Mouse (Mus musculus): ENCODE results near the gene Nrap.
"Not testable (repeated sequence)": the region's sequence is repeated elsewhere in the genome, so short reads cannot be mapped to it uniquely, and the experiment has no call there.

The Nrap gene

DNA sequence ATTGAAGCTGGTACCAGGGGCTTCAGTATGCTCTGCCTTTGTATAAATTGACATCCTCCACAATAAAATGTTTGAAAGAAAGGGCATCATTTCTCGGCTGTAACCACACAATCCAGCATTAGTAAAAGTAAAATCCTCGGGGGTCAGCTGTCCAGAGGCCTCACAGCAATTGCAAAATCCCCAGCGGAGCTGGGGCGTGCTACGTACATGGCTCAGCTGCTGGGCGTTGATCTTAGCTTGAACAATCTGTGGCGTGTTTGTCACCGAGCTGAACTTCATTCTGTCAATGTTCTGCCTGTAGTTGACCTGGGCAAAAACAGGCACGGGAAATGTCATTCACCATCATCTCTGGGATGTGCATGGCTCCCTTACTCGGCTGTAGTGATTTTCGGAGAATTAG, 23.7 kb downstream of the Nrap start:
- no peak for DNase-seq (ENCODE audit: low spot score in 2 of 2)

DNA sequence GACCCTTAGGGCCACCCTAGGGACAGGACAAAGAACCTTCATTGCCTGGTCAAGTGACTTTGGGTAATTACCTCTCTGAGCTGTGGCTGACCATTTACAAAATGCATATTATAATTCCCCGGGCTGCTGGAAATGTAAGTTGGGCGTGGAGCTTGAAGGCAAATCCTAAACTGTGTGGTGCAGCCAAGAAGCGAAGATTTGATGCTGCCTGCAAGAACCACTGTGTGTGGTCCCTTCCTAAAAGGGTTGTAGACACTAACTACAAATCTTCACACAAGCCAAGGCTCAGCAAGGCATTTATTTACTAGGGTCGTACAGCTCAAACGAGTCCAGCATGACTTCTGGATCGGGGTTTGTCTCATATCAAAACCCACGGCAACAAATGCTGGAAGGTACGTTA, 25.3 kb downstream of the Nrap start:
- DNase-seq (ENCODE audit: low spot score in 2 of 2): no peak

GRCm38 (mm10) chr19:56363721-56364460, 25.9 kb downstream of the Nrap start:
- peak in 1 of 2 experiments; percentile 37 for DNase-seq (ENCODE audit: low spot score in 2 of 2)

- no peak for DNase-seq (ENCODE audit: low spot score in 2 of 2)
These were observed 30.9 kb downstream of the Nrap start for GRCm38 (mm10) chr19:56358890-56359289.

DNA sequence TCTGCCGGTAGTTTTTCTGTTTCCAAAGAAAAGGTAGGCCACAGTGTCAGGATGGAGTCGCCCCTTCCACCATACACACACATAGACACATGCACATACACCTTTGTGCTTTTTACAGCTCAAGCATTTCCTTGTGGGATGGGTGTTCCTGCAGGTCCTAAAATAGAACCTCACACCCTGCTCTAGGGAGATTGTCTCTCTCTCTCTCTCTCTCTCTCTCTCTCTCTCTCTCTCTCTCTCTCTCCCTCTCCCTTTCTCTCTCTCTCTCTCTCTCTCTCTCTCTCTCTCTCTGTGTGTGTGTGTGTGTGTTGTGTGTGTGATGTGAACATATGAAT, 32.5 kb downstream of the Nrap start:
- DNase-seq (ENCODE audit: low spot score in 2 of 2): not testable (repeated sequence)

GRCm38 (mm10) chr19:56356480-56357373, 33.1 kb downstream of the Nrap start:
- DNase-seq (ENCODE audit: low spot score in 2 of 2): peak; percentile 74 to 85

DNA sequence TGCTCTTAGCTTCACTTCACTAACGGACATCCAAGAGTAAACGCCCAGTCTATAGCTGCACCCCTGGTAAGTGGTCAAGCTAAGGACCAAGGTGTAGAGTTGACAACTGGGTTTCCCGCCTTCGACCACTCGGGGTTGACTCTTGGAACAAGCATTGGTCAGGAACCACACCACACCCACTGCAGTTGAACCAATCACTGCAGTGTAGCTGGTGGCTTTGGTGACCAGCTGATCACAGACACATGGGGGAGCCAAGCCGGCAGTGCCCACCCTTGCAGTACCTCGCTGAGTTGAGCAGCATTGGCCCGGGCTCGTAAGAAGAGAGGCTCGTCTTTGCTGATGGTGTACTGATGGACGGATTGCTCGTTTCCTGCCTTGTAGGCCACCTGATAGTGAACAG, 34.6 kb downstream of the Nrap start:
- DNase-seq (ENCODE audit: low spot score in 2 of 2): no peak

DNA sequence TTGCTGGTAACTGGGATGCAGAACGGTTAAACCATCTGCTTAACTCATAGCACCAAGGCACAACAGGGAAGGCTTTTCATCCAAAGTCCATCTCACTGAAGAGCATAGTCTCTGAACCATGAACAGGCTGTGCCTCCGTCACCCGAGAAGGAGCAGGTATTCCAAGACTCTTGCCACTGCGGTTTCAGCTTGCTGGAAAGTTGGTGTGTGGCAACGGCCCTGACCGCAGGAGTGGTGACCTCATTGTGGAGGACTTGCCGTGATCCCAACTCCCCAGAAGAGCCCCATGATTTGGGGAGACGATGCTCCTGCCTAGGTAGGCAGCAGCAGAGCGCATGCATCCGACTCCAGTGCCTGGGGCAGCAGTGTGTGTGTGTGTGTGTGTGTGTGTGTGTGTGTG, 36.1 kb downstream of the Nrap start:
- no peak for DNase-seq (ENCODE audit: low spot score in 2 of 2)

- peak in 1 of 2 experiments; percentile 45 for DNase-seq (ENCODE audit: low spot score in 2 of 2)
These were observed 40.5 kb downstream of the Nrap start for GRCm38 (mm10) chr19:56349295-56349694.

- DNase-seq (ENCODE audit: low spot score in 2 of 2): no peak
These were observed 43.1 kb downstream of the Nrap start for GRCm38 (mm10) chr19:56346750-56347149.

DNA sequence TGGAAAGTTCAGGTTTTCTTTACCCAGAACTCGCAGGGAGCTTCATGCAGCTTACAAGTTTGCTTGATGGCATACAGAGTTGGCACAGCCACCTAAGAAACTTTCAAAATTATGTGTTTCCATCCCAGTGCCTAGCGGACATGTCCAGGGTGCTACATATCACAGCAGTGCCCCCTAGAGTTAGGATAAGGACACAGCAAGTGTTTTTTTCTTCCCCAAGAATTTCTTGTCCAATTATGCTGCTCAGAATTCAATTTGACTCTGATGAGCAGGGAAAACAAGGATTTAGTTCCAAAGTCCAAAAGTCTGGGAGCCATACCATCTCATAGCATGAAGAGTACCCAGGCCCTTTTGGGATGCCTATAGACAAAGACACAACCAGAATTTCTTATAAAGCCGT, 43.8 kb downstream of the Nrap start:
- no peak for DNase-seq (ENCODE audit: low spot score in 2 of 2)

GRCm38 (mm10) chr19:56343869-56344563, 45.8 kb downstream of the Nrap start:
- DNase-seq (ENCODE audit: low spot score in 2 of 2): no peak

GRCm38 (mm10) chr19:56342006-56342405, 47.8 kb downstream of the Nrap start:
- DNase-seq (ENCODE audit: low spot score in 2 of 2): no peak

DNA sequence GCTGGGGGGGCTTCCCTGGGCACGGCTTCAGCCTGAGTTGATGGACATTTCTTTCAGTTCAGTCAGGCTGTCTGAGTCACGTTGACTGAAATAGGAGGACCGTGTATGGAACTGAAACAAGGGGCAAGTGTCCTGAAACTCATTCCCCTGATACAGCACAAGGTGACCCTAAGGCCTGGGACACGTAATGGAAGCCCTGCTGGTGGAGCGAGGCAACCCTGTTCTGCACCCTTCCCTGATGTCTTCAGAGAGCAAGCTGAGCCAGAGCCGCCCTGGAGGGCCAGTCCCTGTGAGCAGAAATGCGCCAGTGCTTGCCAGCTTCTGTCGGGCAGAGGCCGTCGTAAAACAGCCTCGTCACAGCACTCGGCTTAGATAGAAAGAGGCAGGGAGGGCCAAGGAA, 53.0 kb downstream of the Nrap start:
- DNase-seq (ENCODE audit: low spot score in 2 of 2): no peak

- DNase-seq (ENCODE audit: low spot score in 2 of 2): no peak
These were observed 53.5 kb downstream of the Nrap start for GRCm38 (mm10) chr19:56336321-56336720.

DNA sequence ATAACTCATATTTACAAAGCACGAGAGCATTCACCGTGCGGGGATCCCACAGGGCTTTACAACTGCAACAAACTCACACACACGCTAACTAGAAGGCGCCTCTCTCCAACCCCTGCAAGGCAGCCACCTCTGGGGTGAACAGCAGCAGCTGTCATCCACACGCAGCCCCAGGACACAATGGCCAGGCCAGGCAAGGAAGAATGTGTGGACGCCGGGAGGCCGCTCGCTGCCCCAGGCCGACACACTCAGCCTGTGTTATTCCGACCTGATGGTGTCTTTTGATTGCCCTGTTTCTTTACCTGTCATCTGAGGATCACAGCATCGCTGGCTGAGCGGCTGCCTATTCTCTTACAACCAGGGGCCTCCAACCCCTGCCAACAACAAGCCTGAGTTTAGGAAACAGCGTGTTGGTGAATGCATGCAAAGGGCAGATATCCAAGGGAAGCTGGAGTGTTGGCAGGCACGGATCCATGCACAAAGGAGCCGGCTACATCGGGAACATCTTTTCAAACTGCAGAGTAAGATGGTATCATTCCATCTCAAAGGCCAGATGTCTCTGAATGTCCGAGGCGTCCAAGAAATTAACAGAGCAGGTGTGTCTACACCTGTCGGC, 63.5 kb downstream of the Nrap start:
- DNase-seq (ENCODE audit: low spot score in 2 of 2): no peak

GRCm38 (mm10) chr19:56325676-56326075, 64.2 kb downstream of the Nrap start:
- no peak for DNase-seq (ENCODE audit: low spot score in 2 of 2)

- no peak for DNase-seq (ENCODE audit: low spot score in 2 of 2)
These were observed 68.4 kb downstream of the Nrap start for GRCm38 (mm10) chr19:56321303-56321920.

DNA sequence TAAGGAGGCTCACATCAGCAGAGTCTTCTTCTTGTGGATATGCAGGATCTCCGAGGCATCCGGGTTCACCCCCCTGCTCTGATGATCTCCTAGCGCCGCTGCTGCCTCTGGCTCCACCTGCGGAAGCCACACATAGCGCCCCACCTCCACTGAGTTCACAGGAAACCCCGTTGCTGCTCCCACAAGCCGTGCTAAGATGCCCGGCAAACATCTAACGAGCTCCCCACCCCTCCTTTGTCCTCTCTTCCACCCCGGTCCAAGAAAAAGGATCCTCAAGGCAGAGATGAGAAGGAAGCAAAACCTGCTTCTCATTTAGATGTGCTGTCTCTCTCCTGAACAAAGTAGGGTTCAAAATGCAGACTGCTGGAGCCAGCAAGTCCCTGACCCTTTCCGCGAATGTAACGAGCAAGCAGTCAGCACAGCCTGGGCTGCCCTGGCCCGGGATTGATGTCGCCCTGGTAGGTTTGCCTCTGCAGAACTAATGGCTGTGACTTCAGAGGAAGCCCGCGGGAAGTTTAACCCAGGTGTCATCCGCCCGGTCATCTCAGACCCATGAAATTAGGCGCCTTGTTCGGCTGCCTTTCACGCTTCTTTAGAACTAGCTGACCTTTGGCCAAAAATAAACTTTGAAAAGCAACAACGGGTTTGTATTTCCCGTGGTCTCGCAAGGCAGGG, 69.5 kb downstream of the Nrap start:
- peak; percentile 12 to 58 for DNase-seq (ENCODE audit: low spot score in 2 of 2)

DNA sequence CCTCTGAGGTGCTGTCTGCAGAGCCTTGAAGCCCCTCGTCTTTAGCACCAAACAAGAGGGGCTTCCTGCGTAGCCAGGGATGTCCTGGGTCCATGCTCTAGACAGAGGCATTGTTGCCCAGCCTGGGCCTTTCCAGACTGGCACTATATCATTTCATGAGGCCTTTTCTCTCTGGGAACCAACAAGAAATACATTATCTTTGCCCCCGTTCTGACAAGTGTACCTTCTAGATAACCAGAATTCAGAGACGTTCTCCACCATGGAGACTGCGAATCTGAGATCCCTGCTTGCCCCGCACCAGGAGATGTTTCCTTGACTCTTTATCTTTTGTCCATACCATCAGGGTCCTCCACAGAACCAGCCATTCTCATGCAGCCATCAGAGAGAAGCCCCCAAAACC, 70.2 kb downstream of the Nrap start:
- DNase-seq (ENCODE audit: low spot score in 2 of 2): no peak

DNA sequence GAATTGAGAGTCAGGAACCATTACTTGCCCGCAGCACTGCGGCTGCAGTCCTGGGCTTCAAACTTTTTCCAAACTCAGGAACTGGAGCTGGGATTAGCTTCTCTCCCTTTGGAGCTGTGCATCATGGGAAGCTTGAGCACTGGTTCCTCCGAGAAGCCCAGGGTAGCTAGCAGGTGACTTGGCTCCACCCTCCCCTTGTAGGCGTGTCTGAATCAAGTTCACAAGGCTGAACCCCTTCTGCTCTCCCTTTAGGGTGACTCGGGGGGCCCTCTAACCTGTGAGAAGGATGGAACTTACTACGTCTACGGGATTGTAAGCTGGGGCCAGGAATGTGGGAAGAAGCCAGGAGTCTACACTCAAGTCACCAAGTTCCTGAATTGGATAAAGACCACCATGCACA, 70.6 kb downstream of the Nrap start:
- DNase-seq (ENCODE audit: low spot score in 2 of 2): no peak
